Mouse (Mus musculus): ENCODE results near the gene Cars2.
"Not testable (repeated sequence)": the region's sequence is repeated elsewhere in the genome, so short reads cannot be mapped to it uniquely, and the experiment has no call there.

The Cars2 gene

GRCm38 (mm10) chr8:11470694-11471093 lies 79.9 kb downstream of the Cars2 start:
- DNase-seq: no peak

GRCm38 (mm10) chr8:11469095-11469494 lies 81.5 kb downstream of the Cars2 start:
- peak; percentile 56 for DNase-seq

DNA sequence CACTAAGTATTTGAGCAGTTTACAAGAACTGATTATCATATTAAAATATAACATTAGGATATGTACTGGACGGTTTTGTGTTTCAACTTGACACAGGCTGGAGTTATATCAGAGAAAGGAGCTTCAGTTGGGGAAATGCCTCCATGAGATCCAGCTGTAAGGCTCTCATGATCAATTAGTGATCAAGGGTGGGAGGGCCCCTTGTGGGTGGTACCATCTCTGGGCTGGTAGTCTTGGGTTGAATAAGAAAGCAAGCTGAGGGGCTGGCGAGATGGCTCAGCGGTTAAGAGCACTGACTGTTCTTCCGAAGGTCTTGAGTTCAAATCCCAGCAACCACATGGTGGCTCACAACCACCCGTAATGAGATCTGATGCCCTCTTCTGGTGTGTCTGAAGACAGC lies 84.1 kb downstream of the Cars2 start:
- DNase-seq: not testable (repeated sequence)

GRCm38 (mm10) chr8:11465619-11466018 lies 85.0 kb downstream of the Cars2 start:
- no peak for DNase-seq

DNA sequence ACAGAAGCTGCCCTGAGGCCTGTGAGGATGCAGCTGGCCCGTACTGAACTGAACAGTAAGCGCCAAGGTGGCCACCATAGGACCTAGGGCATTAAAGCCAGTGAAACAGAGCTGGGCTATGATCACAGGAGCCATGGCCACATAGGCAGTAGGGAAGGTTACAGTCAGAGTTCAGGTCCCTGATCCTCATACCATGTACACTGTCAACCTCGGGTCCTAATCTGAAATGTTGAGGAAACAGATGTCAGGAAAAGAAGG lies 85.9 kb downstream of the Cars2 start:
- no peak for DNase-seq
